Comparison of ENCODE assay signal across 8 mouse cellular contexts in the genomic region with DNA sequence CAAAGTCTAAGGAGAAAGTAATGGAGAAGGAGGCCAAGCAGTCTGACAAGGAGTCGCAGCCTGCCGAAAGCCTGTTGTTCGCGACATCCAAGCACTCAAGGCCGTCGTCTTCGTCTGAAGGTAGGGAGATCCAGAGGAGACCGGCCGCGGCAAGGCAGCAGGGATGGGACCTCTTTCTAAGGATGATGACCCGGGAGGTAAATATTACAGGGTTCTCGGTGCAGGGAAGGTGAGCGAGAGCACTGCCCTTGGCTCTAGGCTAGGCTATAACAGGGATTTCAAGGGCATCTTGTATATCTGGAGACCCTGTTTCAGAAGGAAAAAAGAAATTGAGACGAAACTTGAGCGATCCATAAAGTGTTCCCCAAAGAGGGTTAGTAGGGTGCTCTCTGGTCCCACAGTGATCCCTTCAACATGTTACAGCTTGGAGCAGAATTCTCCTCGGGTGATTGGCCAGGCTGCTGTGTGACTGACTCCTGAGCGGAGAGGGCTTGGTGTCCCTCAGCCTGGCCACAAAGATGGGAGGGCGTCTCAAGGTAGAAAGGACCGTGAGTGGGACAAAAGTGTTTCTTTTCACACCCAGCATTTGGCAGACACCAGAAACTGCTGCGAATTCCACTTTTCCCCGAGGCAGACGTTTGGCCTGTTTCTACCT. TPM values are rescaled to one million over a fixed set of nuclear protein-coding genes. Genes with fewer than 3 reads are reported as not detected.
A peak's percentile ranks its signal among the peaks of the same experiment; 100 is the strongest.
DNase-seq lines count a peak whose midpoint lies in the region; ATAC-seq and TF ChIP-seq lines count a peak whose summit lies in the region.

No protein-coding gene starts in this region.

- H3K27ac ChIP-seq in thymus, adult 2 months (ENCODE audit: control insufficient read depth, insufficient read depth, low read length): no peak overlapping the region
- H3K27ac ChIP-seq in liver, embryonic 13.5 days: 0 out of 2 replicates have a peak overlapping the region, but pooled peaks have one; percentile 19

- no peaks in the 10 kb centered on the region for H3K9me3 ChIP-seq in liver, embryonic 13.5 days (replicated peaks)

- peak overlapping the region; percentile 98 for H3K9ac ChIP-seq in liver, embryonic 13.5 days

- H3K4me1 ChIP-seq in thymus, adult 2 months (replicated peaks; ENCODE audit: control insufficient read depth, insufficient read depth, low read length): peaks cover 12% of the 10 kb centered on the region
- H3K4me1 ChIP-seq in liver, embryonic 13.5 days (replicated peaks): peaks cover 22% of the 10 kb centered on the region

- peak overlapping the region; percentile 96 for H3K4me2 ChIP-seq in liver, embryonic 13.5 days

- no peak for DNase-seq in thymus, adult 2 months
- no peak for DNase-seq in thymus, postnatal 0 days (ENCODE audit: low spot score)
- no peak for DNase-seq in liver, embryonic 13.5 days
- DNase-seq in adrenal gland, adult 2 months: no peak
- no peak for DNase-seq in adrenal gland, postnatal 36 days
- DNase-seq in layer of hippocampus, adult 9-11 months: no peak
- DNase-seq in thymus, postnatal 10 days (ENCODE audit: low spot score in 2 of 2): no peak

- no peak for TF ChIP-seq POLR2A in thymus, adult 2 months (IDR thresholded peaks at IDR 0.05; ENCODE audit: control insufficient read depth, extremely low read depth, insufficient read depth, low read length, poor library complexity)

- no peaks in the 10 kb centered on the region for H3K27me3 ChIP-seq in thymus, adult 2 months (ENCODE audit: control insufficient read depth, insufficient read depth, low read length)
- peaks cover 3% of the 10 kb centered on the region; the same call in 1 of the 2 replicates for H3K27me3 ChIP-seq in liver, embryonic 13.5 days

- peaks cover 11% of the 10 kb centered on the region for H3K36me3 ChIP-seq in thymus, adult 2 months (ENCODE audit: control insufficient read depth, insufficient read depth, low read length)
- peaks cover 24% of the 10 kb centered on the region for H3K36me3 ChIP-seq in liver, embryonic 13.5 days

- no peak for TF ChIP-seq CTCF in thymus, adult 2 months (IDR thresholded peaks at IDR 0.05; ENCODE audit: borderline replicate concordance, control insufficient read depth, extremely low read depth, insufficient read depth, low read length, poor library complexity)

- peak overlapping the region; percentile 60 for H3K4me3 ChIP-seq in thymus, adult 2 months (ENCODE audit: control insufficient read depth, insufficient read depth, low read length)
- H3K4me3 ChIP-seq in liver, embryonic 13.5 days (replicated peaks): peak overlapping the region; percentile 99

- peak; percentile 5; the same call in 1 of the 2 replicates for ATAC-seq in granulocyte monocyte progenitor cell, adult 5-6 weeks (replicated peaks; ENCODE audit: poor library complexity, severe bottlenecking)
- peak; percentile 18; the same call in 1 of the 2 replicates for ATAC-seq in liver, embryonic 13.5 days (ENCODE audit: low read depth)

- WGBS in thymus, adult 2 months: 29% methylated on average over 22 of the region's 22 CpGs
- 22% methylated on average over 22 of the region's 22 CpGs for WGBS in liver, embryonic 13.5 days (ENCODE audit: insufficient replicate concordance)

RNA-seq across cellular contexts. Expression of a gene that starts 0.6 kb away (rescaled TPM):
- polyA plus RNA-seq in thymus, adult 2 months (2012; rRNA removed): 0.66 and 1.1 TPM in 2 replicates
- 1.0 and 2.2 TPM in 2 replicates for polyA plus RNA-seq in thymus, postnatal 0 days (2015; fragmentation: Nextera tagmentation; extraction: Ambion mirVana)
- total RNA-seq in granulocyte monocyte progenitor cell, adult 5-6 weeks (2014; fragmentation: Nextera tagmentation): 0.51 and 0.80 TPM in 2 replicates
- 0.36 and 0.39 TPM in 2 replicates for total RNA-seq in granulocyte monocyte progenitor cell, adult 5-6 weeks (2017)
- 0.37 and 0.43 TPM in 2 replicates for polyA plus RNA-seq in liver, embryonic 13.5 days (2015; fragmentation: Nextera tagmentation; extraction: Ambion mirVana)
- 1 to 10 TPM; 1.0 to 6.9 TPM for total RNA-seq in adrenal gland, adult 2 months (2021)
- polyA plus RNA-seq in adrenal gland, adult 2 months (2012; rRNA removed): 0.70 and 0.71 TPM in 2 replicates
- 1 to 10 TPM; 2.9 to 3.7 TPM for total RNA-seq in adrenal gland, postnatal 36 days (2021)

RNA-seq across cellular contexts. Expression of a gene that starts 0.7 kb away (rescaled TPM):
- polyA plus RNA-seq in thymus, adult 2 months (2012; rRNA removed): 122 and 128 TPM in 2 replicates
- polyA plus RNA-seq in thymus, postnatal 0 days (2015; fragmentation: Nextera tagmentation; extraction: Ambion mirVana): 144 and 151 TPM in 2 replicates
- 22.6 and 37.6 TPM in 2 replicates for total RNA-seq in granulocyte monocyte progenitor cell, adult 5-6 weeks (2014; fragmentation: Nextera tagmentation)
- total RNA-seq in granulocyte monocyte progenitor cell, adult 5-6 weeks (2017): 28.3 and 35.4 TPM in 2 replicates
- polyA plus RNA-seq in liver, embryonic 13.5 days (2015; fragmentation: Nextera tagmentation; extraction: Ambion mirVana): 74.6 and 77.5 TPM in 2 replicates
- 100 to 1,000 TPM; 104 to 107 TPM for total RNA-seq in adrenal gland, adult 2 months (2021)
- 102 and 105 TPM in 2 replicates for polyA plus RNA-seq in adrenal gland, adult 2 months (2012; rRNA removed)
- 100 to 1,000 TPM in 1 of 2 experiments, 10 to 100 TPM in 1; 77.5 to 108 TPM for total RNA-seq in adrenal gland, postnatal 36 days (2021)

RNA-seq across cellular contexts. Expression of a gene that starts 11.4 kb away (rescaled TPM):
- polyA plus RNA-seq in thymus, adult 2 months (2012; rRNA removed): 63.4 and 70.8 TPM in 2 replicates
- polyA plus RNA-seq in thymus, postnatal 0 days (2015; fragmentation: Nextera tagmentation; extraction: Ambion mirVana): 18.3 and 18.6 TPM in 2 replicates
- total RNA-seq in granulocyte monocyte progenitor cell, adult 5-6 weeks (2014; fragmentation: Nextera tagmentation): 26.7 and 54.5 TPM in 2 replicates
- 39.4 and 39.9 TPM in 2 replicates for total RNA-seq in granulocyte monocyte progenitor cell, adult 5-6 weeks (2017)
- 11.8 and 12.0 TPM in 2 replicates for polyA plus RNA-seq in liver, embryonic 13.5 days (2015; fragmentation: Nextera tagmentation; extraction: Ambion mirVana)
- total RNA-seq in adrenal gland, adult 2 months (2021): 10 to 100 TPM; 51.0 to 53.6 TPM
- polyA plus RNA-seq in adrenal gland, adult 2 months (2012; rRNA removed): 63.8 and 67.8 TPM in 2 replicates
- 10 to 100 TPM; 49.0 to 58.6 TPM for total RNA-seq in adrenal gland, postnatal 36 days (2021)

RNA-seq across cellular contexts. Expression of a gene that starts 22.8 kb away (rescaled TPM):
- polyA plus RNA-seq in thymus, adult 2 months (2012; rRNA removed): 27.6 and 34.0 TPM in 2 replicates
- 8.4 and 8.8 TPM in 2 replicates for polyA plus RNA-seq in thymus, postnatal 0 days (2015; fragmentation: Nextera tagmentation; extraction: Ambion mirVana)
- 1.5 and 3.9 TPM in 2 replicates for total RNA-seq in granulocyte monocyte progenitor cell, adult 5-6 weeks (2014; fragmentation: Nextera tagmentation)
- total RNA-seq in granulocyte monocyte progenitor cell, adult 5-6 weeks (2017): 1.0 and 4.3 TPM in 2 replicates
- 1.2 TPM in 2 replicates for polyA plus RNA-seq in liver, embryonic 13.5 days (2015; fragmentation: Nextera tagmentation; extraction: Ambion mirVana)
- 10 to 100 TPM; 12.3 to 15.6 TPM for total RNA-seq in adrenal gland, adult 2 months (2021)
- 37.1 and 62.5 TPM in 2 replicates for polyA plus RNA-seq in adrenal gland, adult 2 months (2012; rRNA removed)
- total RNA-seq in adrenal gland, postnatal 36 days (2021): 10 to 100 TPM; 16.8 to 21.4 TPM

RNA-seq across cellular contexts. Expression of a gene that starts 27.2 kb away (rescaled TPM):
- polyA plus RNA-seq in thymus, adult 2 months (2012; rRNA removed): 4.5 and 13.2 TPM in 2 replicates
- 2.7 and 3.7 TPM in 2 replicates for polyA plus RNA-seq in thymus, postnatal 0 days (2015; fragmentation: Nextera tagmentation; extraction: Ambion mirVana)
- total RNA-seq in granulocyte monocyte progenitor cell, adult 5-6 weeks (2014; fragmentation: Nextera tagmentation): not detected in 2 replicates
- total RNA-seq in granulocyte monocyte progenitor cell, adult 5-6 weeks (2017): not detected in 2 replicates
- polyA plus RNA-seq in liver, embryonic 13.5 days (2015; fragmentation: Nextera tagmentation; extraction: Ambion mirVana): 0.14 and 0.24 TPM in 2 replicates
- 10 to 100 TPM; 52.8 to 57.4 TPM for total RNA-seq in adrenal gland, adult 2 months (2021)
- 50.3 and 62.4 TPM in 2 replicates for polyA plus RNA-seq in adrenal gland, adult 2 months (2012; rRNA removed)
- 10 to 100 TPM; 39.9 to 47.2 TPM for total RNA-seq in adrenal gland, postnatal 36 days (2021)
